Mouse (Mus musculus): ENCODE results near the gene Btg3. TPM values are rescaled to one million over a fixed set of nuclear protein-coding genes. Genes with fewer than 3 reads are reported as not detected.
A peak's percentile ranks its signal among the peaks of the same experiment; 100 is the strongest.

The Btg3 gene
- polyA plus RNA-seq, 1 experiment from 2014 or later, result 28.8 TPM

DNA sequence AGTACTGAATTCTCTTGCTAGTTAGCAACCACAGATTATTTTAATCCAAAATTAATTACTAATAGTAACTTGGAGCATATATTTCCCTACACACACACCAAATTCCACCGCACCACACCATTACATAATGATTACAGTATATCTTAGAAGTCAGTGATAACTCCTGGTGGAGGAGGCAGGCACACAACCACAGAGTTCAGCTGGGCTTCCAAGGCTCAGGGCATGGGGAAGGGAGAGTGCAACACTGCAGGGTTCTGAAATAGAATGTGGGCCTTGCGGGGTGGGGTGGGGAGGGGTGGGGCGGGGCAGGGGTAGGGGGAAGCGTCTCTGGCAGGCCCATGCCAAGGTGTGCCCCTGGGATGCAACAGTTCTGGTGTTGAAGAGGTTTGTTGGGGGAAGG, 81.4 kb downstream of the Btg3 start:
- Histone ChIP-seq H3K9ac (no peak overlapping the region), H3K36me3 (no peaks in the 10 kb centered on the region), H3K27ac (no peak overlapping the region), H3K27me3 (peaks cover 9% of the 10 kb centered on the region), H3K4me2 (no peak overlapping the region), H3K4me3 (replicated peaks) (no peak overlapping the region), H3K9me3 (replicated peaks) (no peaks in the 10 kb centered on the region), H3K4me1 (replicated peaks) (peaks cover 12% of the 10 kb centered on the region)
- ATAC-seq (ENCODE audit: low read depth) (peak; percentile 41; the same call in 1 of the 2 replicates), DNase-seq (no peak)
- WGBS (ENCODE audit: insufficient replicate concordance), result 41% methylated on average over 4 of the region's 4 CpGs

DNA sequence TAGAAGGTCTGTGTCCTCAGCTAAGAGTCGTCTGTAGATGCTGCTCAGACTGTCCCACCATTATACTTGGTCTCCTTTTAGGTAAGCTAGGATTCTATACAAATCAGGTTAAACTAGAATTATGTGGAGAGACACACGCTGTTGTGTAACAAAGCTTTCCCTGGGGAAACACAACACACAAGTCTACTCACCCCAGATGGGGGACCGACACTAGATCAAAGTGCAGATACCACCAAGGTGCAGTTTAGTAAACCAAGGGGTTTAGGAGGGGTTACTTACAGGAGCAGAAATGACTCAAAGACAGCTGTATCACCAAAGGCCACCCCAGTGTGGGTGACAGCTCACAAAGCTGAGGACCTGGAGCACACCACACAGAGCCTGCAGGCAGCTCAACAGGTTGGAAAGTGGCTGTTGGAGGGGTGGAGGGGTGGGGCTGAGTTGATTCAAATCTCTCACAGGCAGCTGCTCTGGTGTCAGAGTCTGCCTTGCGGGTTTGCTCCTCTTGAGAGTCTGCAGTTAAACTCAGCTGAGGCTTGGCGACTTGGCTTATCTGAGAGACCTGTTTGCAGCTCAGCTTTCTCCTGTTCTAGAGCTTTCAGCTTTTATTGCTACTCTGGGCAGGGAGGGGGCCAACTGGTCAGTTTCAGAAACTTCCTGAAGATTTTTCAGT, 82.3 kb downstream of the Btg3 start:
- WGBS (ENCODE audit: insufficient replicate concordance), result 29% methylated on average over 5 of the region's 5 CpGs
- DNase-seq, result peak; percentile 34
- Histone ChIP-seq H3K27me3 (peaks cover 1% of the 10 kb centered on the region; the same call in 1 of the 2 replicates), H3K9me3 (replicated peaks) (no peaks in the 10 kb centered on the region), H3K4me3 (replicated peaks) (no peak overlapping the region), H3K27ac (no peak overlapping the region; the same call in 1 of the 2 replicates), H3K36me3 (no peaks in the 10 kb centered on the region), H3K4me2 (no peak overlapping the region), H3K4me1 (replicated peaks) (peaks cover 12% of the 10 kb centered on the region), H3K9ac (no peak overlapping the region)
- ATAC-seq (ENCODE audit: low read depth), result peak; percentile 89

DNA sequence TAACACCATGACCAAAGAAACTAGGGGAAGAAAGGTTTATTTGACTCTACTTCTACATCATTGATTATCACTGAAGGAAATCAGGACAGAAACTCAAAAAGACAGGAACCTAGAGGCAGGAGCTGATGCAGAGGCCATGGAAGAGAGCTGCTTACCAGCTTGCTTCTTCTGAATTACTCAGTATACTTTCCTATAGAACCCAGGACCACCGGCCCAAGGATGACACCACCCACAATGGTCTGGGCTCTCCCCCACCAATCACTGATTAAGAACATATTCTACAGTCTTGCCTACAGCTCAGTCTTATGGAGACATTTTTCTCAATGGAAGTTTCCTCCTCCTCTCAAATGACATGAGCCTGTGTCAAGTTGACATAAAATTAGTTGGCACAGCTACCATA, 82.9 kb downstream of the Btg3 start:
- no peak overlapping the region for H3K9ac ChIP-seq
- 79% methylated on average over 1 of the region's 1 CpGs for WGBS (ENCODE audit: insufficient replicate concordance)
- ATAC-seq (ENCODE audit: low read depth), result no peak

DNA sequence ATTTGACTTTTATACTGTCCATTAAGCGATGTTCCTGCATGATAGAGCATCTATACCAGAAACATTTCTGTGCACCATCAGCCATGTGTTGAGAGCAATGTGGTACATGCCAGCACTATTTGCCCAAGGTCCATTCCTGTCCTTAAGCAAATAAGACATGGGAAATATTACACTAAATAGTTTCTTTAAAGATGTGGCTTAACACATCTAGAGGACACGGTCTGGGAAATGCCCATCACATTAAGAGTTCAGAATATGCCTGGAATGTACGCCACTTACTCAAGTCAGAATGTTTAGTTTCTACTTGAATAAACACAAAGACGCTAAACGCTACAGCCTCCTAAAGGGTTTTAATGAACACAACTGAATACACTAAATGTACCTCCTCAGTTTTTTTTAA, 93.8 kb downstream of the Btg3 start:
- H3K4me1 ChIP-seq (replicated peaks), result no peaks in the 10 kb centered on the region
- H3K27ac ChIP-seq, result no peak overlapping the region
- no peaks in the 10 kb centered on the region for H3K36me3 ChIP-seq
- H3K9ac ChIP-seq, result no peak overlapping the region
- H3K27me3 ChIP-seq, result no peaks in the 10 kb centered on the region
- 63% methylated on average over 5 of the region's 5 CpGs for WGBS (ENCODE audit: insufficient replicate concordance)
- no peak overlapping the region for H3K4me2 ChIP-seq
- no peak for DNase-seq
- H3K4me3 ChIP-seq (replicated peaks), result no peak overlapping the region
- no peaks in the 10 kb centered on the region for H3K9me3 ChIP-seq (replicated peaks)
- ATAC-seq (ENCODE audit: low read depth), result no peak

More for the DNA sequence above, 82.9 kb downstream of the Btg3 start:
- Histone ChIP-seq H3K4me2 (no peak overlapping the region), H3K9me3 (replicated peaks) (no peaks in the 10 kb centered on the region), H3K4me1 (replicated peaks) (peaks cover 12% of the 10 kb centered on the region), H3K4me3 (replicated peaks) (no peak overlapping the region), H3K27me3 (no peaks in the 10 kb centered on the region), H3K36me3 (no peaks in the 10 kb centered on the region), H3K27ac (no peak overlapping the region)
- no peak for DNase-seq

Other genes with a start within 250 kb of the Btg3 start
- 12.0 and 17.7 TPM in 2 replicates for gene Cxadr, start 75.7 kb downstream of the Btg3 start, polyA plus RNA-seq (2015; fragmentation: Nextera tagmentation; extraction: Ambion mirVana)
- 6.0 and 6.4 TPM in 2 replicates for gene D16Ertd472e, start 199.5 kb upstream of the Btg3 start, polyA plus RNA-seq (2015; fragmentation: Nextera tagmentation; extraction: Ambion mirVana)